Mouse (Mus musculus): ENCODE measurements around the gene Aars.

GRCm38 (mm10) chr8:111031572-111031971 lies 1.4 kb upstream of the Aars start, which contains the start of gene Ddx19b:
- no peak for TF ChIP-seq CTCF (IDR thresholded peaks at IDR 0.05; ENCODE audit: insufficient read depth, low read depth, low read length)
- TF ChIP-seq POLR2A (IDR thresholded peaks at IDR 0.05; ENCODE audit: insufficient read depth, low read depth, low read length) = no peak

Data from olfactory bulb, adult 2 months (tissue).